Mouse (Mus musculus): ENCODE results near the gene Ttc23l. TPM values are rescaled to one million over a fixed set of nuclear protein-coding genes. Genes with fewer than 3 reads are reported as not detected.

Gene Ttc23l
- under 1 TPM in 1 of 2 experiments, not detected in 1; 0.26 TPM for polyA plus RNA-seq (2017; shearing (Covaris generic))

DNA sequence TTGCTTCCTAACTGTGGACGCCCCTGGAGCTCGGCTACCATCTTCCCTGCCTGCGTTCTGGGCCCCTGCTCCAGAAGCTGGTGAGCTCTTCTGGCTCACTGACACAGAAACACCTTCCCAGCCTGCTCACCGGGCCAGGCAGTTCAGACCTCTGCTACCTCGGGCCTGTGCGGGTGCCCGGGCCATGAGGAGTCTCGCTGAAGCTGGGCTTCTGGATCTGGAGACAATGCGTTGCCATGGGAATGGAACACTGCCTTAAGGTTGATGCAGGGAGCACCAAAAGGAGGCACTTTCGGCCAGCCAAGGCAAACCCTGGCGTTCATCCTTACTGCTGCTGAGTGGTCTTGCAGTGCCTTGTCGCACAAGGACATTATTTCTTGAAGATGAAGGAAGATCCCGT, at the start of gene Ttc23l:
Gene Ttc23l (minus strand): TSS at position 204 of the 400 bp plus-strand sequence.

DNA sequence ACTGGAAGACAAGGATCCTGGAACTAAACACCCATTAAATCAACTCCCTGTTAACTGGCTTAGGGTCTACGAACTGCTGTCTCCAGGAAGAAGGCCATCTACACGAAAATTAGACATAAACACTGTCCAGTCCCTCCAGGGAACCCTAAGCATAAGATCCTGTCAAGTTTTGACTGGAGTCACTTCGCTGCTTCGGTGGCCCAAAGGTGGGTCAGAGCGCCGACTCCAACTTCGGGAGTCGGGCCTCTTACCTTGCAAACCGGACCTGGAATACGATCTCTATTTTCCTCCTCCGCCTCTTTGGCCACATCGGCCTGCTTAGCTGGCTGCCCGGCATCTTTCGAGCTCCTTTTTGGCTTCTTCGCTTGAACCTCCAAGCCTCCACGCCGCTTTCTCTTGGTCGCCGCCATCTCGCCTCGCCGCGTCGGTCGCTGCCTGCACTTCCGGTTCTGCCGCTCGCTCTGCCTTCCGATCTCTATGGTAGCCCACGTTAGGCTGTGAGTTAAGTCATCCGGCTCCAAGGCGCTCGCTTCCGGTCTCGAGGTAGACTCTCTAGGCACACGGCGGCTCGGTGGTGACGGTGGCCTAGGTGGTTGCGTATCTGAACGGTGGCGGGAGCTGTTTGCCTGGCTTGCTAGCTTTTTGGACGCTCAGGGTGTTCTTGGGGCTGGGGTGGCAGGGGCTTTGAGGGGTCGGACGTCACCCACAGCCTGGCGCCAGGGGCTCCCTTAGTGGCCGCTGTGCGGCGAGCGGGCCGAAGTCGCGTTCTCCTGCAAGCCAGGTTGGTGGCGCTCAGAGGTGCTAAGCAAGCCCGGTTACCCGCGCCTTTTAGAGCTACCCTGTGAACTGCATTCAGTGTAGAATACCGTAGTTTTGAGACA, 72.7 kb downstream of the Ttc23l start, which contains the start of the genes Brix1 and Rad1:
Gene Brix1 (minus strand): TSS at position 464 of the 881 bp plus-strand sequence.
Gene Rad1 (plus strand): TSS at position 535 of the 881 bp plus-strand sequence.

DNA sequence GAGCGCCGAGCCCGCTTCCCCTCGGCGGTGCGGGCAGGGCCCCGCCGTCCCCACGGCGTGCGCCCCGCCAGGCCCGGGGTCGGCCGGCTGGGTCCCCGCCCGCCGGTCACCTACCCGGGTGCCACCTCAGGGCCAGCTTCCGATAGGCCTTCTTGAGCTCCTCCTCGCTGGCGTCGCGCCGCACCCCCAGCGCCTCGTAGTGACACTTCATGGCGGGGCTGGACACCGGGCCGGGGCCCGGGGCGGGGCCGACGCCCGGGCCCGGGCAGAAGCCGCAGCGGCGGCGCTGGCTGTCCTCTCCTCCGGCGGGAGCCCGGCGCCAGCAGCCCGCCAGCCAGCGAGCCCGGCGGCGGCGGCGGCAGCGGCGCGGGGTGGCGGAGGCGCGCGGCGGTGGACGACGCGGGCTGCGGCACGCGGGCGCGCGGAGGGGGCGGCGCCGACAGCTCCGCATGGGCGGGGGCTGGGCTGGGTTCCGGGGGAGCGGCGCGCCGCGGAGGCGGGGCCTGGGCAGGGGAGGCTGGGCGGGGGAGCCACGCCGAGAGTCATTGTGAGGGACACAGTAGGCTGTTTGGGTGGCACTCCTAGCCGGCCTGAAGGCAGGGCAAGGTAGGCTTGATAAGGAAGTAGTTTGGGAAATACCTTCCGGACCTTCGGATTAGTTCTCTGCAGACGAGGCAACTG, 88.2 kb downstream of the Ttc23l start, which contains the start of gene Dnajc21:
Gene Dnajc21 (minus strand): TSS at position 366 of the 681 bp plus-strand sequence.

Other genes starting within 250 kb of the Ttc23l start
- not detected for gene Gm21973, start 233.3 kb downstream of the Ttc23l start, polyA plus RNA-seq (2017; shearing (Covaris generic))
- under 1 TPM; 0.16 to 0.66 TPM for gene Agxt2, start 200.1 kb downstream of the Ttc23l start, polyA plus RNA-seq (2017; shearing (Covaris generic))
- 10 to 100 TPM; 25.5 to 48.7 TPM for gene Dnajc21, start 88.2 kb downstream of the Ttc23l start, polyA plus RNA-seq (2017; shearing (Covaris generic))
- gene Brix1, start 72.7 kb downstream of the Ttc23l start, polyA plus RNA-seq (2017; shearing (Covaris generic)), result 100 to 1,000 TPM; 101 to 103 TPM
- gene Rad1, start 72.7 kb downstream of the Ttc23l start, polyA plus RNA-seq (2017; shearing (Covaris generic)), result 10 to 100 TPM; 42.5 to 46.7 TPM
- gene Rai14, start 156.0 kb upstream of the Ttc23l start, polyA plus RNA-seq (2017; shearing (Covaris generic)), result 1 to 10 TPM; 3.9 to 5.7 TPM